Mouse (Mus musculus) liver, adult (tissue): ENCODE results near the gene Zbed4.
A peak's percentile ranks its signal among the peaks of the same experiment; 100 is the strongest.

Source experiments
- GATA4 ChIP-seq: IDR thresholded peaks from 2 replicates; pipeline ENCODE4 v1.6.1; 2014; ENCODE audit warnings: mild to moderate bottlenecking, low read length; ENCODE audit not compliant: insufficient replicate concordance

Gene Zbed4

GRCm38 (mm10) chr15:88823376-88823775 is 71.9 kb downstream of the Zbed4 start:
- no peak for TF ChIP-seq GATA4

DNA sequence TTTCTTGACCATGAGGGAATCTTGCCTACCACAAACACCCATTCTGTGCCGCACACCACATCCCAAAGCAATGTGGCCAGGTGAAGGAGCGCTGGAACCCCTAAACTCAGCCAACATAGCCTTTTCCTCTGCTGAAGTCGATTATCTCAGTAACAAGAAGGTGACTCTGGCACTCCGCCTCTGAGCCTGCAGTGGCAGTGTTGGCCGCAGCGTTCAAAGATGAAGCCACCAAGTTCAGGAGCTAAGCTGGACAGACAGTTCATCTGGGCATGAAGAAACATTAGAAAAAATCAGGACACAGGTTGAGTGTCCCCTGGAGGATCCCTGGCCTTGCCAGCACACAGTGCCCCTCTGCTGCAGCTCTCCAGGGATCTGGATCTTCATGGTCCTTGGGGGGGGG is 76.0 kb downstream of the Zbed4 start:
- TF ChIP-seq GATA4, result no peak

DNA sequence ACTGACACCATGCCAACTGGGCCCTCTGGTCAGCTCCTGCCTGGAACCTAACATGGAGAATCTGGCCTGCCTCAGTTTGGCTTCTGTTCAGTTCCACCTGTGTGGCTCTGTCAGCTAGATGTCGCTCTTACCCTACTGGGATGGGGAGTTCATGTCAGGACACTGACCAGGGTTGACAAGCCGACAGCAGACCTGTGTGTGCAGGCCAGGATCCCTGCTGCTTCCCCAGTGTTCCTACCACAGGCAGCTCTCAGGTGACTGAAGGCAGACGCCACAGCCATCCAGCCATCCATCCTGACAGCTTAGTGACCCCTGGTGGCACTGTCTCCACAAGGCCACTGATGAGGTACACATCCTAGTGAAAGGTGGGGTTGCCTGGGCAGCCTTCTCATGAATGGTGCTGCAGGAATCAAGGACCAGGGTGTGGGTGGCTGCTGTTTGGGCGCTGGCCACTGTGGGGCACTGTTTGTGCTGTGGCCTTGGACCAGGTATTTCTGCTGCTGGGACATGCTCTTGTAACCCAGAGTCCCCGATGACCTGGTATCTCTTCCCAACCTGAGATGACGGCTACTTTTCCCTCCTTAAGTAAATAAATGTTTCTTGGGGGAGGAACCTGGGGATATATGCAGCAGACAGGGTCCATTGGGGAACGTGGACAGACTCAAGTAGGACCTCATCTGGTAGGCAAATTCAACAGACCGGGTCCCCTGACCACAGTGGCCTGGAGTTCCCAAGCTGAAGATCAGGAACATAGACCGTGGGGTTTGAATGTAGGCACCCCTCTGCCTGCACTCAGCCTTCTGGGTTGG is 76.7 kb downstream of the Zbed4 start:
- TF ChIP-seq GATA4, result no peak

DNA sequence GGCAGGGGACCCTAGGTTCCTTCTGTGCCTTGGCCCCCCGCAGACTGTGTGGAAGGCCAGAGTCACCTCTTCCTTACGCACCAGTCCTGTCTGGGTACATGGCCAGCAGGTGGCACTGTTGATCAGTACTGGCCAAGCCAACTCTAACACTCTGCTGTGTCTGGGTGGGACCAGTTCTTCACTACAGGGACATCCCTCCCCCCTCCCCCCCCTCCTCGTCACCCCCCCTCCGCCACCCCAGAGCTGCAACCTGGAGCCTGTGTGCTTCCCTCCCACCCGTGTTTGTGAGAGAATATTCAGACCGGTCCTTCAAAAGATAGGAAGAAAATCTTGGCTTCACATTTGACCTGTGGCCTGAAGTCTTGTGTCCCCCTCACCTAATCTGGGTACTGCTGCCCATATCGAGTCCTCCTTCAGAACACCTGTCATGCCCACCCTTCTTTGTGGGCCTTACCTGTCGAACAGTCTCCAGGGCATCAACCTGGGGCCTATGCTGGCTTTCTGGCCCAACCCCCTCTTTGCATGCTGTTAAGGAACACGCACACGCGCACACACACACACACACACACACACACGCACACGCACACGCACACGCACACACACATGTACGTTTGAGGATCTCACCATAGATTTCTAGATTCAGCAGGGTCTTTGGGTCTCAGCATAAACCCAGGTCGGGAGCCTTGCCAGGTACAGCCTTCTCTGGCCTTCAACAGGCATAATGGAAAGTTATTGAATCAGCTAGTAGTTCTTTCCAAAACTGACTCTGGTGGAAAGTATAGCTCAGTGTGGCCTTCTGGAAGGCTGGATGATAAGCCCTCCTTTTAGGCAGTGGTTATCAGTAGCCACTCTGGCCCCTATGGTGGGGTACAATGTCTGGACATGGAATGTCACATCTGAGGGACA is 77.6 kb downstream of the Zbed4 start:
- no peak for TF ChIP-seq GATA4

DNA sequence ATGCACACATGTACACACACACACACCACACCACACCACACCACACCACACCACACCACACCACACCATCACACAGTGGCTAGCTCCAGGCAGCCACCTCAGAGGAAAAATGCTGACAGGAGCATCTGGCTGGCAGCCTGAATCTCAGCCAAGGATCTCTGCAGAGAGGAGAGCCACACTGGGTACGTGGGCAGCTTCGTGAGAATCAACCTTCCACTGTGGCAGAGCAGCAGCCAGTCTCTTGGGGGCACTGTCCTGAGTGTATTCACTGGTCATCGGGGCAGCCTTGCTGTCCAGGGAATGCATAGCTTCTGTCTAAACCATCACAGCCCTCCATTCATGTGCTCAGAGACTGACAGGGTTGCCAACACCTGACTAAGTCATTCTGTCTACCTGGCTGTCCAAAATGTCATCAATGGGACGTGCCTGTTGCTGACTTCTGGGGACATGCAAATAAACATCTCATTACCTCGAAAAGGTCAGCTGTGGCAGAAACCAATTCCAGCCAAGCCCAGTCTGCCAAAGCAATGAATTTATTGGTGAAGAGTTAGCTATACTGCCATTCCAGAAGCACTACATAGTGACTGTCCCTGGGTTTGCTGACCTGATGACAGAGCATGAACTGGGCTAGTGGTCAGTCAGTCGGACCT is 78.5 kb downstream of the Zbed4 start:
- no peak for TF ChIP-seq GATA4

GRCm38 (mm10) chr15:88830696-88831095 is 79.2 kb downstream of the Zbed4 start:
- no peak for TF ChIP-seq GATA4

DNA sequence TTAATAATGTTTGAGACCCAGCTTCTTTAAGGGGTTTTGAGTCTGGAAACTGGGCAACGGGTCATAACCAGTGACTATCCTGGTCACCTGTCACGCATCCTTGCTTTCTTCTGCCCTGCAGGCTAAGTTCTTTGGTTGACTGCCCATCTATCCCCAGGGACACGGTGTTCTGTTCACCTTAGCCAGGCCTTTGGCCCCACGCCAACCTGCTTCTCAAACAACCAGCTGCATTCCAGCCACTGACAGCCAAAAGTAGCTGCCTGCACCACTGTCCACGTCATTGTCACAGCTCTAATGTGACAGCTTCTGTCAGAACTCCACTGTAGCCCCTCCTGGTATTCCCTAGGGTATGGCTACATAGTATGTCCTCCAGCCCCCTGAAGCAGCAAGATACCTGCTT is 80.0 kb downstream of the Zbed4 start:
- peak; percentile 58; the same call in 1 of the 2 replicates for TF ChIP-seq GATA4

GRCm38 (mm10) chr15:88832536-88832935 is 81.1 kb downstream of the Zbed4 start:
- TF ChIP-seq GATA4, result no peak
